Mouse (Mus musculus) MEL (cell line): ENCODE results near the gene Hist1h2ad. TPM values are rescaled to one million over a fixed set of nuclear protein-coding genes. Genes with fewer than 3 reads are reported as not detected.

Experiments
- polyA plus RNA-seq, 2 experiments: library from polyadenylated mRNA; stranded (reverse) in 1 of 2; unstranded in 1 of 2; fragments of >175 nt in 1 of 2; fragments of >200 nt in 1 of 2; gene quantifications; 2 replicates each; pipeline versions ENCODE4 v1.2.1 to v1.2.4; 2012; ENCODE audit warnings: low replicate concordance in 2 of 2, low read depth in 1 of 2; ENCODE audit not compliant: insufficient read length in 2 of 2, insufficient read depth in 1 of 2, missing spikeins in 1 of 2
- total RNA-seq: library from RNA; depleted of rRNA; stranded (reverse); fragments of 300-350 nt; gene quantifications from 2 replicates; pipeline ENCODE4 v1.2.3, GENCODE M21; 2012; rRNA removed

The Hist1h2ad gene
- total and polyA plus RNA-seq, 3 experiments: 0.14 to 924 TPM; not detected in 1

Other genes starting within 250 kb of the Hist1h2ad start
Only the 30 nearest of the 35 such genes appear.
- gene Abt1, start 150.5 kb upstream of the Hist1h2ad start, total RNA-seq: 12.5 and 16.2 TPM in 2 replicates
- gene Abt1, start 150.5 kb upstream of the Hist1h2ad start, polyA plus RNA-seq: 10 to 100 TPM in 1 of 2 experiments, not detected in 1; 14.2 TPM
- gene Btn1a1, start 108.5 kb upstream of the Hist1h2ad start, total RNA-seq: 0.07 TPM in 1 of 2 replicates, not detected in the other
- gene Btn1a1, start 108.5 kb upstream of the Hist1h2ad start, polyA plus RNA-seq: under 1 TPM in 1 of 2 experiments, not detected in 1; 0.25 TPM
- not detected in 2 replicates for gene Btn2a2, start 85.5 kb upstream of the Hist1h2ad start, total RNA-seq
- gene Btn2a2, start 85.5 kb upstream of the Hist1h2ad start, polyA plus RNA-seq: not detected
- 5,750 and 5,753 TPM in 2 replicates for gene Hist1h4h, start 43.3 kb upstream of the Hist1h2ad start, total RNA-seq
- gene Hist1h4h, start 43.3 kb upstream of the Hist1h2ad start, polyA plus RNA-seq: 1 to 10 TPM in 1 of 2 experiments, not detected in 1; 9.9 TPM
- gene Hist1h2af, start 40.5 kb upstream of the Hist1h2ad start, total RNA-seq: 939 and 1,000 TPM in 2 replicates
- gene Hist1h2af, start 40.5 kb upstream of the Hist1h2ad start, polyA plus RNA-seq: 10 to 100 TPM in 1 of 2 experiments, not detected in 1; 64.3 TPM
- gene Hist1h3g, start 39.0 kb upstream of the Hist1h2ad start, total RNA-seq: 441 and 728 TPM in 2 replicates
- 1 to 10 TPM in 1 of 2 experiments, not detected in 1; 5.2 TPM for gene Hist1h3g, start 39.0 kb upstream of the Hist1h2ad start, polyA plus RNA-seq
- gene Hist1h2bh, start 31.0 kb upstream of the Hist1h2ad start, total RNA-seq: 275 and 350 TPM in 2 replicates
- gene Hist1h2bh, start 31.0 kb upstream of the Hist1h2ad start, polyA plus RNA-seq: under 1 TPM in 1 of 2 experiments, not detected in 1; 0.70 TPM
- 541 and 709 TPM in 2 replicates for gene Hist1h3f, start 30.3 kb upstream of the Hist1h2ad start, total RNA-seq
- 1 to 10 TPM in 1 of 2 experiments, not detected in 1; 1.2 TPM for gene Hist1h3f, start 30.3 kb upstream of the Hist1h2ad start, polyA plus RNA-seq
- gene Hist1h4f, start 22.7 kb upstream of the Hist1h2ad start, total RNA-seq: 3,786 and 4,217 TPM in 2 replicates
- 10 to 100 TPM in 1 of 2 experiments, not detected in 1; 14.4 TPM for gene Hist1h4f, start 22.7 kb upstream of the Hist1h2ad start, polyA plus RNA-seq
- 115 and 134 TPM in 2 replicates for gene Hist1h1d, start 21.1 kb upstream of the Hist1h2ad start, total RNA-seq
- gene Hist1h1d, start 21.1 kb upstream of the Hist1h2ad start, polyA plus RNA-seq: under 1 TPM in 1 of 2 experiments, not detected in 1; 0.24 TPM
- 1,049 and 1,400 TPM in 2 replicates for gene Hist1h3e, start 12.0 kb upstream of the Hist1h2ad start, total RNA-seq
- gene Hist1h3e, start 12.0 kb upstream of the Hist1h2ad start, polyA plus RNA-seq: 1 to 10 TPM in 1 of 2 experiments, not detected in 1; 4.5 TPM
- gene Hist1h2ae, start 3.2 kb upstream of the Hist1h2ad start, total RNA-seq: 560 and 662 TPM in 2 replicates
- gene Hist1h2ae, start 3.2 kb upstream of the Hist1h2ad start, polyA plus RNA-seq: 1 to 10 TPM in 1 of 2 experiments, not detected in 1; 3.3 TPM
- gene Hist1h2bg, start 3.0 kb upstream of the Hist1h2ad start, total RNA-seq: 2,580 and 3,348 TPM in 2 replicates
- gene Hist1h2bg, start 3.0 kb upstream of the Hist1h2ad start, polyA plus RNA-seq: 10 to 100 TPM in 1 of 2 experiments, not detected in 1; 14.7 TPM
- gene Hist1h2bf, start 185 bp upstream of the Hist1h2ad start, total RNA-seq: 1,093 and 1,255 TPM in 2 replicates
- gene Hist1h2bf, start 185 bp upstream of the Hist1h2ad start, polyA plus RNA-seq: 1 to 10 TPM in 1 of 2 experiments, not detected in 1; 2.2 TPM
- gene Hist1h3d, start 1.4 kb downstream of the Hist1h2ad start, total RNA-seq: 150 and 212 TPM in 2 replicates
- 1 to 10 TPM in 1 of 2 experiments, not detected in 1; 1.4 TPM for gene Hist1h3d, start 1.4 kb downstream of the Hist1h2ad start, polyA plus RNA-seq
- gene Hist1h4d, start 7.2 kb downstream of the Hist1h2ad start, total RNA-seq: 1,889 and 1,922 TPM in 2 replicates
- 10 to 100 TPM in 1 of 2 experiments, not detected in 1; 11.7 TPM for gene Hist1h4d, start 7.2 kb downstream of the Hist1h2ad start, polyA plus RNA-seq
- 237 and 340 TPM in 2 replicates for gene Hist1h2be, start 46.7 kb downstream of the Hist1h2ad start, total RNA-seq
- gene Hist1h2be, start 46.7 kb downstream of the Hist1h2ad start, polyA plus RNA-seq: under 1 TPM in 1 of 2 experiments, not detected in 1; 0.49 TPM
- gene Hist1h1e, start 48.2 kb downstream of the Hist1h2ad start, total RNA-seq: 268 and 340 TPM in 2 replicates
- 1 to 10 TPM in 1 of 2 experiments, not detected in 1; 1.6 TPM for gene Hist1h1e, start 48.2 kb downstream of the Hist1h2ad start, polyA plus RNA-seq
- gene Hist1h2ac, start 109.6 kb downstream of the Hist1h2ad start, total RNA-seq: 123 and 153 TPM in 2 replicates
- gene Hist1h2ac, start 109.6 kb downstream of the Hist1h2ad start, polyA plus RNA-seq: under 1 TPM in 1 of 2 experiments, not detected in 1; 0.15 TPM
- gene Hist1h2bc, start 109.8 kb downstream of the Hist1h2ad start, total RNA-seq: 694 and 982 TPM in 2 replicates
- 1 to 10 TPM in 1 of 2 experiments, not detected in 1; 3.1 TPM for gene Hist1h2bc, start 109.8 kb downstream of the Hist1h2ad start, polyA plus RNA-seq
- gene Hist1h1t, start 121.4 kb downstream of the Hist1h2ad start, total RNA-seq: 2.7 and 6.3 TPM in 2 replicates
- not detected for gene Hist1h1t, start 121.4 kb downstream of the Hist1h2ad start, polyA plus RNA-seq
- 1,967 and 2,008 TPM in 2 replicates for gene Hist1h4c, start 124.1 kb downstream of the Hist1h2ad start, total RNA-seq
- gene Hist1h4c, start 124.1 kb downstream of the Hist1h2ad start, polyA plus RNA-seq: 1 to 10 TPM in 1 of 2 experiments, not detected in 1; 4.1 TPM
- not detected in 2 replicates for gene Hfe, start 136.5 kb downstream of the Hist1h2ad start, total RNA-seq
- not detected for gene Hfe, start 136.5 kb downstream of the Hist1h2ad start, polyA plus RNA-seq
- 348 and 479 TPM in 2 replicates for gene Hist1h1c, start 164.4 kb downstream of the Hist1h2ad start, total RNA-seq
- gene Hist1h1c, start 164.4 kb downstream of the Hist1h2ad start, polyA plus RNA-seq: 1 to 10 TPM in 1 of 2 experiments, not detected in 1; 3.8 TPM
- 1,651 and 2,239 TPM in 2 replicates for gene Hist1h3c, start 171.2 kb downstream of the Hist1h2ad start, total RNA-seq
- gene Hist1h3c, start 171.2 kb downstream of the Hist1h2ad start, polyA plus RNA-seq: 1 to 10 TPM in 1 of 2 experiments, not detected in 1; 1.7 TPM
- 2,278 and 3,150 TPM in 2 replicates for gene Hist1h2bb, start 172.4 kb downstream of the Hist1h2ad start, total RNA-seq
- gene Hist1h2bb, start 172.4 kb downstream of the Hist1h2ad start, polyA plus RNA-seq: 1 to 10 TPM in 1 of 2 experiments, not detected in 1; 3.2 TPM
- 2,219 and 2,780 TPM in 2 replicates for gene Hist1h2ab, start 176.7 kb downstream of the Hist1h2ad start, total RNA-seq
- 1 to 10 TPM in 1 of 2 experiments, not detected in 1; 8.0 TPM for gene Hist1h2ab, start 176.7 kb downstream of the Hist1h2ad start, polyA plus RNA-seq
- gene Hist1h3b, start 177.9 kb downstream of the Hist1h2ad start, total RNA-seq: 1,725 and 2,102 TPM in 2 replicates
- 1 to 10 TPM in 1 of 2 experiments, not detected in 1; 6.6 TPM for gene Hist1h3b, start 177.9 kb downstream of the Hist1h2ad start, polyA plus RNA-seq
- 3,071 and 3,339 TPM in 2 replicates for gene Hist1h4b, start 182.6 kb downstream of the Hist1h2ad start, total RNA-seq
- 10 to 100 TPM in 1 of 2 experiments, not detected in 1; 19.0 TPM for gene Hist1h4b, start 182.6 kb downstream of the Hist1h2ad start, polyA plus RNA-seq
- 2,939 and 3,025 TPM in 2 replicates for gene Hist1h4a, start 186.8 kb downstream of the Hist1h2ad start, total RNA-seq
- 1 to 10 TPM in 1 of 2 experiments, not detected in 1; 9.8 TPM for gene Hist1h4a, start 186.8 kb downstream of the Hist1h2ad start, polyA plus RNA-seq